Mouse (Mus musculus) lung, adult 2 months (tissue): Measurements from ENCODE around the gene Rilpl1. TPM values are rescaled to one million over a fixed set of nuclear protein-coding genes. Genes with fewer than 3 reads are reported as not detected.

Source experiments
- DNase-seq: peaks from one replicate; pipeline ENCODE4 v3.0.0; 2022
- H3K4me1 ChIP-seq: fragments of 200-500 bp; 2 replicates; pipeline ENCODE4 v1.6.1; 2011; ENCODE audit warnings: low read length; ENCODE audit not compliant: control insufficient read depth, insufficient read depth
- H3K4me3 ChIP-seq: fragments of 200-500 bp; replicated peaks from 2 replicates; pipeline ENCODE3; 2011; ENCODE audit warnings: low read depth, mild to moderate bottlenecking, control low read depth, low read length; ENCODE audit errors: extremely low read depth
- CTCF ChIP-seq: fragments of 200-500 bp; IDR thresholded peaks from 2 replicates; pipeline ENCODE4 v1.5.1; 2011; ENCODE audit warnings: mild to moderate bottlenecking, low read length, control low read depth; ENCODE audit not compliant: insufficient read depth
- POLR2A ChIP-seq: fragments of 200-500 bp; IDR thresholded peaks from 2 replicates; pipeline ENCODE4 v1.6.1; 2011; ENCODE audit warnings: low read depth, mild to moderate bottlenecking, control low read depth, low read length, borderline replicate concordance; ENCODE audit errors: extremely low read depth
- WGBS: fragments of 180-500 bp; shearing (Covaris S2); methylation state at CpG from one replicate; pipeline ENCODE4 v1.1.7; 2018; 5-methylcytosine and 5-hydroxymethylcytosine counted together
- polyA plus RNA-seq: library from polyadenylated mRNA; depleted of rRNA; stranded (reverse); fragments of >200 nt; gene quantifications from 2 replicates; pipeline ENCODE4 v1.2.3, GENCODE M21; 2012; rRNA removed

Gene Rilpl1
- polyA plus RNA-seq, 1 experiment = 26.0 TPM

GRCm38 (mm10) chr5:124444661-124445561 lies 86.3 kb downstream of the Rilpl1 start:
- no peak for TF ChIP-seq CTCF
- TF ChIP-seq POLR2A = peak; percentile 69; the same call in 1 of the 2 replicates
- Histone ChIP-seq H3K4me1 (peaks cover 19% of the 10 kb centered on the region), H3K4me3 (peak overlapping the region; percentile 83)
- DNase-seq = peak; percentile 72
- WGBS = 12% methylated on average over 66 of the region's 66 CpGs

GRCm38 (mm10) chr5:124444208-124444607 lies 87.0 kb downstream of the Rilpl1 start:
- Histone ChIP-seq H3K4me3 (no peak overlapping the region), H3K4me1 (peaks cover 19% of the 10 kb centered on the region)
- TF ChIP-seq POLR2A = no peak
- WGBS = 69% methylated on average over 3 of the region's 3 CpGs
- no peak for DNase-seq

Other genes with a start within 250 kb of the Rilpl1 start
- 2.4 and 3.3 TPM in 2 replicates for gene Mphosph9, start 203.4 kb downstream of the Rilpl1 start, polyA plus RNA-seq
- gene 2810006K23Rik, start 203.3 kb downstream of the Rilpl1 start, polyA plus RNA-seq = 3.4 and 3.7 TPM in 2 replicates
- gene Cdk2ap1, start 168.3 kb downstream of the Rilpl1 start, polyA plus RNA-seq = 79.4 and 86.2 TPM in 2 replicates
- gene Sbno1, start 105.4 kb downstream of the Rilpl1 start, polyA plus RNA-seq = 15.5 and 19.2 TPM in 2 replicates
- 31.7 and 36.5 TPM in 2 replicates for gene Kmt5a, start 91.5 kb downstream of the Rilpl1 start, polyA plus RNA-seq
- 19.6 and 20.6 TPM in 2 replicates for gene Rilpl2, start 53.0 kb downstream of the Rilpl1 start, polyA plus RNA-seq
- 3.0 and 4.8 TPM in 2 replicates for gene Snrnp35, start 48.3 kb downstream of the Rilpl1 start, polyA plus RNA-seq
- gene Tmed2, start 9.3 kb upstream of the Rilpl1 start, polyA plus RNA-seq = 112 and 149 TPM in 2 replicates
- gene Ddx55, start 21.5 kb upstream of the Rilpl1 start, polyA plus RNA-seq = 11.0 and 12.9 TPM in 2 replicates
- gene Eif2b1, start 47.7 kb upstream of the Rilpl1 start, polyA plus RNA-seq = 11.8 and 18.4 TPM in 2 replicates
- gene Gtf2h3, start 47.7 kb upstream of the Rilpl1 start, polyA plus RNA-seq = 20.1 and 30.4 TPM in 2 replicates
- 39.2 and 45.3 TPM in 2 replicates for gene Atp6v0a2, start 97.2 kb upstream of the Rilpl1 start, polyA plus RNA-seq
- gene Dnah10, start 193.7 kb upstream of the Rilpl1 start, polyA plus RNA-seq = 4.6 and 6.5 TPM in 2 replicates